Mouse (Mus musculus) MEL (cell line): ENCODE measurements at regions not wholly inside any gene's neighbourhood (a gene's known extent, or its start where the extent isn't known, plus 50 kb on each side); places are given as distances from the start of the nearest gene placed in this dataset.

ENCODE experiments used
- DNase-seq: peaks from one replicate; pipeline ENCODE4 v3.0.0; 2011; ENCODE audit warnings: low read depth, low spot score
- H3K27ac ChIP-seq: 2 replicates; pipeline ENCODE4 v1.5.1; 2012; ENCODE audit warnings: low read depth, mild to moderate bottlenecking, control low read depth, low read length, moderate library complexity; ENCODE audit not compliant: control insufficient read depth
- H3K27me3 ChIP-seq, 2 experiments: fragments of 150-350 bp in 1 of 2; sonication (generic) in 1 of 2; 2 replicates each; pipeline ENCODE4 v1.6.1; 2012; ENCODE audit warnings: low read length in 2 of 2, mild to moderate bottlenecking in 2 of 2, improper control_type of control experiment in 1 of 2, moderate library complexity in 1 of 2; ENCODE audit not compliant: insufficient read depth in 2 of 2, control insufficient read depth in 1 of 2
- H3K36me3 ChIP-seq, 2 experiments: 2 replicates each; pipeline ENCODE4 v1.6.1; 2012 to 2014; ENCODE audit warnings: low read length in 2 of 2, improper control_type of control experiment in 1 of 2, inconsistent platforms in 1 of 2, mild to moderate bottlenecking in 1 of 2; ENCODE audit not compliant: insufficient read depth in 2 of 2, control insufficient read depth in 1 of 2
- H3K4me1 ChIP-seq, 2 experiments: fragments of 150-350 bp in 1 of 2; sonication (generic) in 1 of 2; 2 replicates each; pipeline ENCODE4 v1.6.1; 2012; ENCODE audit warnings: low read length in 2 of 2, improper control_type of control experiment in 1 of 2, mild to moderate bottlenecking in 1 of 2; ENCODE audit not compliant: insufficient read depth in 2 of 2, control insufficient read depth in 1 of 2
- H3K4me3 ChIP-seq, 2 experiments: fragments of 150-350 bp in 1 of 2; sonication (generic) in 1 of 2; 2 replicates each; pipeline ENCODE4 v1.5.1; 2012; ENCODE audit warnings: low read depth in 2 of 2, low read length in 2 of 2, mild to moderate bottlenecking in 2 of 2, moderate library complexity in 2 of 2, control low read depth in 1 of 2, improper control_type of control experiment in 1 of 2; ENCODE audit not compliant: control insufficient read depth in 1 of 2, insufficient read depth in 1 of 2
- H3K79me2 ChIP-seq: 2 replicates; pipeline ENCODE4 v1.6.1; 2012; ENCODE audit warnings: mild to moderate bottlenecking, low read length, moderate library complexity; ENCODE audit not compliant: control insufficient read depth, poor library complexity, insufficient read depth
- H3K9ac ChIP-seq: 2 replicates; pipeline ENCODE4 v1.6.1; 2012; ENCODE audit warnings: low read depth, mild to moderate bottlenecking, control low read depth, low read length, moderate library complexity; ENCODE audit not compliant: control insufficient read depth, poor library complexity, severe bottlenecking
- H3K9me3 ChIP-seq: fragments of 150-350 bp; sonication (generic); replicated peaks from 2 replicates; pipeline ENCODE4 v1.6.1; 2012; ENCODE audit warnings: mild to moderate bottlenecking, low read length, improper control_type of control experiment, moderate library complexity; ENCODE audit not compliant: insufficient read depth
- CHD1 ChIP-seq: IDR thresholded peaks from 2 replicates; pipeline ENCODE4 v1.6.1; 2012; ENCODE audit warnings: low read depth, mild to moderate bottlenecking, inconsistent platforms, low read length, improper control_type of control experiment
- CHD2 ChIP-seq: IDR thresholded peaks from 2 replicates; pipeline ENCODE4 v1.6.1; 2011; ENCODE audit warnings: low read length, improper control_type of control experiment
- CTCF ChIP-seq, 3 experiments: IDR thresholded peaks in 2 of 3; conservative IDR thresholded peaks in 1 of 3; 2 replicates each; pipeline ENCODE4 v1.5.1; 2011 to 2012; ENCODE audit warnings: low read length in 3 of 3, low read depth in 2 of 3, mild to moderate bottlenecking in 2 of 3, improper control_type of control experiment in 1 of 3, inconsistent platforms in 1 of 3, mixed read lengths in 1 of 3, moderate library complexity in 1 of 3; ENCODE audit not compliant: control insufficient read depth in 1 of 3, insufficient read depth in 1 of 3, poor library complexity in 1 of 3, severe bottlenecking in 1 of 3
- E2F4 ChIP-seq: IDR thresholded peaks from 2 replicates; pipeline ENCODE4 v1.6.1; 2011; ENCODE audit warnings: low read depth, low read length, improper control_type of control experiment, borderline replicate concordance
- ELF1 ChIP-seq: IDR thresholded peaks from 2 replicates; pipeline ENCODE4 v1.6.1; 2014; ENCODE audit warnings: low read depth, mild to moderate bottlenecking, inconsistent platforms, low read length, improper control_type of control experiment, moderate library complexity
- ETS1 ChIP-seq: IDR thresholded peaks from 2 replicates; pipeline ENCODE4 v1.6.1; 2012; ENCODE audit warnings: low read depth, mild to moderate bottlenecking, inconsistent platforms, low read length, improper control_type of control experiment, moderate library complexity
- GABPA ChIP-seq: IDR thresholded peaks from 2 replicates; pipeline ENCODE4 v1.6.1; 2012; ENCODE audit warnings: low read depth, mild to moderate bottlenecking, inconsistent platforms, low read length, improper control_type of control experiment, moderate library complexity
- GATA1 ChIP-seq: IDR thresholded peaks from 2 replicates; pipeline ENCODE4 v1.6.1; 2011; ENCODE audit warnings: low read depth, low read length, improper control_type of control experiment
- JUND ChIP-seq: IDR thresholded peaks from 2 replicates; pipeline ENCODE4 v1.6.1; 2011; ENCODE audit warnings: low read depth, mild to moderate bottlenecking, improper control_type of control experiment, low read length
- KAT2A ChIP-seq: conservative IDR thresholded peaks from 2 replicates; pipeline ENCODE4 v1.6.1; 2012; ENCODE audit warnings: low read depth, low read length, improper control_type of control experiment, inconsistent platforms
- MAFK ChIP-seq: IDR thresholded peaks from 2 replicates; pipeline ENCODE4 v1.6.1; 2011; ENCODE audit warnings: low read depth, mild to moderate bottlenecking, low read length, improper control_type of control experiment, borderline replicate concordance
- MXI1 ChIP-seq: IDR thresholded peaks from 2 replicates; pipeline ENCODE4 v1.6.1; 2011; ENCODE audit warnings: mild to moderate bottlenecking, low read depth, low read length, improper control_type of control experiment
- NRF1 ChIP-seq: IDR thresholded peaks from 2 replicates; pipeline ENCODE4 v1.6.1; 2014; ENCODE audit warnings: low read depth, mild to moderate bottlenecking, inconsistent platforms, low read length, improper control_type of control experiment, moderate library complexity; ENCODE audit not compliant: poor library complexity, insufficient read depth, severe bottlenecking
- POLR2AphosphoS2 ChIP-seq: IDR thresholded peaks from 2 replicates; pipeline ENCODE4 v1.6.1; 2011; ENCODE audit warnings: low read length, improper control_type of control experiment
- POLR2AphosphoS5 ChIP-seq: IDR thresholded peaks from 2 replicates; pipeline ENCODE4 v1.6.1; 2012; ENCODE audit warnings: low read depth, borderline replicate concordance, mild to moderate bottlenecking, inconsistent platforms, low read length, moderate library complexity, mixed read lengths
- RAD21 ChIP-seq: IDR thresholded peaks from 2 replicates; pipeline ENCODE4 v1.6.1; 2011; ENCODE audit warnings: mild to moderate bottlenecking, low read depth, low read length, improper control_type of control experiment
- RCOR1 ChIP-seq: IDR thresholded peaks from 2 replicates; pipeline ENCODE4 v1.6.1; 2012; ENCODE audit warnings: low read depth, mild to moderate bottlenecking, inconsistent platforms, low read length, improper control_type of control experiment
- SMC3 ChIP-seq: IDR thresholded peaks from 2 replicates; pipeline ENCODE4 v1.6.1; 2011; ENCODE audit warnings: low read depth, low read length, improper control_type of control experiment
- TAL1 ChIP-seq: IDR thresholded peaks from 2 replicates; pipeline ENCODE4 v1.6.1; 2012; ENCODE audit warnings: mild to moderate bottlenecking, inconsistent platforms, low read length, moderate library complexity, mixed read lengths
- TBP ChIP-seq: IDR thresholded peaks from 2 replicates; pipeline ENCODE4 v1.8.0; 2011; ENCODE audit warnings: low read depth, low read length, improper control_type of control experiment
- USF1 ChIP-seq: IDR thresholded peaks from 2 replicates; pipeline ENCODE4 v1.6.1; 2014; ENCODE audit warnings: low read depth, mild to moderate bottlenecking, inconsistent platforms, low read length, improper control_type of control experiment, moderate library complexity
- ZKSCAN1 ChIP-seq: IDR thresholded peaks from 2 replicates; pipeline ENCODE4 v1.6.1; 2012; ENCODE audit warnings: low read depth, mild to moderate bottlenecking, inconsistent platforms, low read length, improper control_type of control experiment, moderate library complexity
- ZMIZ1 ChIP-seq: IDR thresholded peaks from 2 replicates; pipeline ENCODE4 v1.6.1; 2012; ENCODE audit warnings: low read depth, mild to moderate bottlenecking, inconsistent platforms, low read length, improper control_type of control experiment, moderate library complexity
- ZNF384 ChIP-seq: IDR thresholded peaks from 2 replicates; pipeline ENCODE4 v1.6.1; 2012; ENCODE audit warnings: low read depth, mild to moderate bottlenecking, inconsistent platforms, low read length, improper control_type of control experiment

GRCm38 (mm10) chr13:57032871-57033270 lies 137.1 kb upstream of the Trpc7 start:
- Histone ChIP-seq H3K79me2 (no peaks in the 10 kb centered on the region), H3K9me3 (no peaks in the 10 kb centered on the region), H3K9ac (no peak overlapping the region), H3K4me1 (no peaks in the 10 kb centered on the region), H3K4me3 (no peak overlapping the region), H3K36me3 (no peaks in the 10 kb centered on the region), H3K27ac (no peak overlapping the region), H3K27me3 (no peaks in the 10 kb centered on the region)
- no peak for TF ChIP-seq SMC3
- no peak for TF ChIP-seq CTCF (IDR thresholded peaks at IDR 0.05 in 2 of 3, conservative IDR thresholded peaks at IDR 0.05 in 1 of 3; ENCODE audit: control insufficient read depth in 1 of 3, insufficient read depth in 1 of 3, low read depth in 2 of 3, low read length in 3 of 3, poor library complexity in 1 of 3, severe bottlenecking in 1 of 3)
- TF ChIP-seq JUND = no peak
- no peak for TF ChIP-seq ETS1
- no peak for TF ChIP-seq CHD1
- no peak for TF ChIP-seq TBP
- no peak for TF ChIP-seq ZNF384
- no peak for TF ChIP-seq ZKSCAN1
- TF ChIP-seq RAD21 = no peak
- no peak for TF ChIP-seq GATA1
- TF ChIP-seq MXI1 = no peak
- TF ChIP-seq ZMIZ1 = no peak
- TF ChIP-seq E2F4 = no peak
- TF ChIP-seq USF1 = no peak
- TF ChIP-seq POLR2AphosphoS5 = no peak
- TF ChIP-seq CHD2 = no peak
- TF ChIP-seq POLR2AphosphoS2 = no peak
- no peak for TF ChIP-seq RCOR1
- TF ChIP-seq GABPA = no peak
- no peak for TF ChIP-seq NRF1
- no peak for DNase-seq

GRCm38 (mm10) chr13:57017553-57018341 lies 122.0 kb upstream of the Trpc7 start:
- no peak for DNase-seq
- Histone ChIP-seq H3K4me1 (no peaks in the 10 kb centered on the region), H3K27me3 (no peaks in the 10 kb centered on the region), H3K9ac (no peak overlapping the region), H3K79me2 (no peaks in the 10 kb centered on the region), H3K9me3 (no peaks in the 10 kb centered on the region), H3K27ac (no peak overlapping the region), H3K36me3 (no peaks in the 10 kb centered on the region), H3K4me3 (no peak overlapping the region)
- TF ChIP-seq ELF1 (no peak), SMC3 (no peak), ZNF384 (no peak), KAT2A (no peak), JUND (no peak), TAL1 (no peak), MAFK (no peak), USF1 (no peak), POLR2AphosphoS5 (no peak)
